Mouse (Mus musculus) limb, embryonic 10.5 days (tissue): ENCODE results near the gene G3bp2. TPM values are rescaled to one million over a fixed set of nuclear protein-coding genes. Genes with fewer than 3 reads are reported as not detected.

Source experiments
- DNase-seq: peaks from one replicate; pipeline ENCODE4 v3.0.0-alpha.2; 2017; ENCODE audit warnings: low spot score
- H3K27ac ChIP-seq: fragments of 300-500 bp; sonication (generic); 2 replicates; pipeline ENCODE4 v1.5.1; 2016; ENCODE audit warnings: mild to moderate bottlenecking
- H3K27me3 ChIP-seq: fragments of 300-500 bp; sonication (generic); 2 replicates; pipeline ENCODE4 v1.6.1; 2016; ENCODE audit warnings: low read depth, mild to moderate bottlenecking; ENCODE audit not compliant: poor library complexity, severe bottlenecking
- H3K36me3 ChIP-seq: fragments of 300-500 bp; sonication (generic); 2 replicates; pipeline ENCODE4 v1.6.1; 2016; ENCODE audit warnings: mild to moderate bottlenecking, moderate library complexity
- H3K4me1 ChIP-seq: fragments of 300-500 bp; sonication (generic); 2 replicates; pipeline ENCODE4 v1.6.1; 2016
- H3K4me3 ChIP-seq: fragments of 300-500 bp; sonication (generic); 2 replicates; pipeline ENCODE4 v1.5.1; 2016; ENCODE audit warnings: mild to moderate bottlenecking, moderate library complexity
- H3K9me3 ChIP-seq: fragments of 300-500 bp; sonication (generic); replicated peaks from 2 replicates; pipeline ENCODE4 v1.6.1; 2016; ENCODE audit warnings: mild to moderate bottlenecking
- WGBS: fragments of 180-500 bp; shearing (Covaris S2); methylation state at CpG from one replicate; pipeline ENCODE4 v1.1.7; 2016; 5-methylcytosine and 5-hydroxymethylcytosine counted together
- polyA plus RNA-seq: library from polyadenylated mRNA; unstranded; fragments of >200 nt; fragmentation: Nextera tagmentation; extraction: Ambion mirVana; gene quantifications from 2 replicates; pipeline ENCODE4 v1.2.1, GENCODE M21; 2016

The G3bp2 gene
- polyA plus RNA-seq, 1 experiment from 2014 or later = 265 TPM

GRCm38 (mm10) chr5:92094062-92094415, 10.5 kb upstream of the G3bp2 start:
- Histone ChIP-seq H3K27me3 (no peaks in the 10 kb centered on the region), H3K27ac (no peak overlapping the region), H3K9me3 (no peaks in the 10 kb centered on the region), H3K36me3 (no peaks in the 10 kb centered on the region), H3K4me3 (no peak overlapping the region), H3K4me1 (peaks cover 16% of the 10 kb centered on the region; the same call in 1 of the 2 replicates)
- no peak for DNase-seq
- WGBS = 75% methylated on average over 3 of the region's 3 CpGs

- Histone ChIP-seq H3K4me3 (no peak overlapping the region), H3K36me3 (no peaks in the 10 kb centered on the region)
Observed at GRCm38 (mm10) chr5:92093263-92094061, 9.9 kb upstream of the G3bp2 start.

GRCm38 (mm10) chr5:92087469-92087868, 4.0 kb upstream of the G3bp2 start:
- WGBS = 93% methylated on average over 4 of the region's 4 CpGs
- Histone ChIP-seq H3K4me3 (no peak overlapping the region), H3K36me3 (no peaks in the 10 kb centered on the region), H3K27ac (no peak overlapping the region), H3K9me3 (no peaks in the 10 kb centered on the region), H3K4me1 (no peaks in the 10 kb centered on the region), H3K27me3 (no peaks in the 10 kb centered on the region)
- no peak for DNase-seq

More at GRCm38 (mm10) chr5:92093263-92094061, 9.9 kb upstream of the G3bp2 start:
- 69% methylated on average over 15 of the region's 15 CpGs for WGBS
- no peak for DNase-seq
- no peaks in the 10 kb centered on the region for H3K9me3 ChIP-seq
- H3K4me1 ChIP-seq = peaks cover 11% of the 10 kb centered on the region; the same call in 1 of the 2 replicates
- no peak overlapping the region for H3K27ac ChIP-seq
- H3K27me3 ChIP-seq = no peaks in the 10 kb centered on the region

GRCm38 (mm10) chr5:92085821-92086550, 2.5 kb upstream of the G3bp2 start:
- Histone ChIP-seq H3K4me3 (no peak overlapping the region), H3K36me3 (no peaks in the 10 kb centered on the region), H3K4me1 (peaks cover 13% of the 10 kb centered on the region), H3K27me3 (no peaks in the 10 kb centered on the region), H3K27ac (no peak overlapping the region), H3K9me3 (no peaks in the 10 kb centered on the region)
- DNase-seq = no peak
- WGBS = 91% methylated on average over 7 of the region's 7 CpGs

GRCm38 (mm10) chr5:92085246-92085645, 1.7 kb upstream of the G3bp2 start:
- no peaks in the 10 kb centered on the region for H3K36me3 ChIP-seq
- H3K27ac ChIP-seq = no peak overlapping the region
- DNase-seq = no peak
- no peak overlapping the region for H3K4me3 ChIP-seq
- WGBS = 74% methylated on average over 4 of the region's 4 CpGs
- H3K4me1 ChIP-seq = peaks cover 14% of the 10 kb centered on the region
- H3K27me3 ChIP-seq = no peaks in the 10 kb centered on the region
- no peaks in the 10 kb centered on the region for H3K9me3 ChIP-seq

GRCm38 (mm10) chr5:92082821-92083401, 608 bp downstream of the G3bp2 start:
- H3K27me3 ChIP-seq = no peaks in the 10 kb centered on the region
- 0 out of 2 replicates have a peak, but pooled peaks cover under 1% of the 10 kb centered on the region for H3K36me3 ChIP-seq
- H3K27ac ChIP-seq = peak overlapping the region; percentile 99
- no peaks in the 10 kb centered on the region for H3K9me3 ChIP-seq
- H3K4me1 ChIP-seq = peaks cover 24% of the 10 kb centered on the region
- peak overlapping the region; percentile 99 for H3K4me3 ChIP-seq
- WGBS = under 1% methylated on average over 55 of the region's 55 CpGs
- peak; percentile 77 for DNase-seq

- peak overlapping the region; percentile 99 for H3K4me3 ChIP-seq
- no peak overlapping the region for H3K27ac ChIP-seq
- no peaks in the 10 kb centered on the region for H3K9me3 ChIP-seq
- H3K27me3 ChIP-seq = no peaks in the 10 kb centered on the region
- H3K36me3 ChIP-seq = peaks cover 8% of the 10 kb centered on the region
- WGBS = 79% methylated on average over 3 of the region's 3 CpGs
- DNase-seq = no peak
- peaks cover 24% of the 10 kb centered on the region for H3K4me1 ChIP-seq
Observed at GRCm38 (mm10) chr5:92081326-92081725, 2.2 kb downstream of the G3bp2 start.

- H3K4me1 ChIP-seq = peaks cover 24% of the 10 kb centered on the region
- H3K36me3 ChIP-seq = peaks cover 8% of the 10 kb centered on the region
- no peaks in the 10 kb centered on the region for H3K27me3 ChIP-seq
- H3K9me3 ChIP-seq = no peaks in the 10 kb centered on the region
- H3K4me3 ChIP-seq = no peak overlapping the region
- no peak for DNase-seq
- 85% methylated on average over 1 of the region's 1 CpGs for WGBS
- no peak overlapping the region for H3K27ac ChIP-seq
Observed at GRCm38 (mm10) chr5:92080400-92080799, 3.1 kb downstream of the G3bp2 start.

GRCm38 (mm10) chr5:92079304-92079703, 4.2 kb downstream of the G3bp2 start:
- Histone ChIP-seq H3K4me1 (peaks cover 24% of the 10 kb centered on the region), H3K9me3 (no peaks in the 10 kb centered on the region), H3K27me3 (no peaks in the 10 kb centered on the region), H3K36me3 (peaks cover 8% of the 10 kb centered on the region), H3K4me3 (no peak overlapping the region), H3K27ac (no peak overlapping the region)
- 63% methylated on average over 1 of the region's 1 CpGs for WGBS
- no peak for DNase-seq

GRCm38 (mm10) chr5:92078751-92079150, 4.8 kb downstream of the G3bp2 start:
- no peaks in the 10 kb centered on the region for H3K9me3 ChIP-seq
- no peak for DNase-seq
- H3K4me1 ChIP-seq = peaks cover 24% of the 10 kb centered on the region
- peaks cover 8% of the 10 kb centered on the region for H3K36me3 ChIP-seq
- H3K27me3 ChIP-seq = no peaks in the 10 kb centered on the region
- H3K27ac ChIP-seq = no peak overlapping the region
- no peak overlapping the region for H3K4me3 ChIP-seq

GRCm38 (mm10) chr5:92076273-92076672, 7.2 kb downstream of the G3bp2 start:
- DNase-seq = no peak
- WGBS = 94% methylated on average over 1 of the region's 1 CpGs
- H3K27me3 ChIP-seq = no peaks in the 10 kb centered on the region
- no peak overlapping the region for H3K27ac ChIP-seq
- peaks cover 26% of the 10 kb centered on the region for H3K36me3 ChIP-seq
- peaks cover 14% of the 10 kb centered on the region; the same call in 1 of the 2 replicates for H3K4me1 ChIP-seq
- H3K9me3 ChIP-seq = no peaks in the 10 kb centered on the region
- no peak overlapping the region for H3K4me3 ChIP-seq

- Histone ChIP-seq H3K27me3 (no peaks in the 10 kb centered on the region), H3K9me3 (no peaks in the 10 kb centered on the region), H3K27ac (no peak overlapping the region), H3K4me1 (0 out of 2 replicates have a peak, but pooled peaks cover 4% of the 10 kb centered on the region), H3K36me3 (peaks cover 45% of the 10 kb centered on the region), H3K4me3 (no peak overlapping the region)
- WGBS = 99% methylated on average over 14 of the region's 14 CpGs
- no peak for DNase-seq
Observed at GRCm38 (mm10) chr5:92074061-92074460, 9.5 kb downstream of the G3bp2 start.

- no peaks in the 10 kb centered on the region for H3K4me1 ChIP-seq
- H3K4me3 ChIP-seq = no peak overlapping the region
- no peak for DNase-seq
- no peaks in the 10 kb centered on the region for H3K27me3 ChIP-seq
- H3K27ac ChIP-seq = no peak overlapping the region
- peaks cover 95% of the 10 kb centered on the region for H3K36me3 ChIP-seq
- 96% methylated on average over 2 of the region's 2 CpGs for WGBS
- H3K9me3 ChIP-seq = no peaks in the 10 kb centered on the region
Observed at GRCm38 (mm10) chr5:92063192-92063591, 20.3 kb downstream of the G3bp2 start.
